Mouse (Mus musculus) stomach, postnatal 0 days (tissue): ENCODE results near the gene Pelp1.

Source experiments
- CTCF ChIP-seq: IDR thresholded peaks from 2 replicates; pipeline ENCODE4 v1.5.1; 2016; ENCODE audit warnings: antibody characterized with exemption, low read depth, mild to moderate bottlenecking, moderate library complexity
- EP300 ChIP-seq: optimal IDR thresholded peaks from 2 replicates; pipeline ENCODE3; 2016; ENCODE audit warnings: antibody characterized with exemption

DNA sequence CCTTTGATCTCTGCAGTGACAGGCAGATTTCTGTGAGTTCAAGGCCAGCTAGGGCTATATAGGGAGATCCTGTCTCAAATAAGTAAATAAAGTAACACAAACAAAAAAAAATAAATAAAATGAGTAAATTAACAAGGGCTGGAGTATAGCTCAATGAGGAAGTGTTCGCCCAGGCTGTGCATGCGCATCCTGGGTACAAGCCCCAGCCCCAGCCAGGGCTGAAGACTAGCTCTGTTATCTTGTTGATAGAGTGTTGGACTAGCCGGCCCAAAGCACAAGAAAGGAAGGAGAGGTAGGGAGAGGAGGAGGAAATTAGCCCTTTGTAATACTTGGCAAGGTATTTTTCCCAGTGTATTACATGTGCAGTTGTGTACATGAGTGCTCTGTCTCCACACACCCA is 34.1 kb upstream of the Pelp1 start:
- no peak for TF ChIP-seq CTCF
- TF ChIP-seq EP300, result no peak
